Mouse (Mus musculus): ENCODE results near the gene Pigf. TPM values are rescaled to one million over a fixed set of nuclear protein-coding genes. Genes with fewer than 3 reads are reported as not detected.

Pigf gene
- polyA plus RNA-seq, 1 experiment from 2014 or later: 36.8 TPM

DNA sequence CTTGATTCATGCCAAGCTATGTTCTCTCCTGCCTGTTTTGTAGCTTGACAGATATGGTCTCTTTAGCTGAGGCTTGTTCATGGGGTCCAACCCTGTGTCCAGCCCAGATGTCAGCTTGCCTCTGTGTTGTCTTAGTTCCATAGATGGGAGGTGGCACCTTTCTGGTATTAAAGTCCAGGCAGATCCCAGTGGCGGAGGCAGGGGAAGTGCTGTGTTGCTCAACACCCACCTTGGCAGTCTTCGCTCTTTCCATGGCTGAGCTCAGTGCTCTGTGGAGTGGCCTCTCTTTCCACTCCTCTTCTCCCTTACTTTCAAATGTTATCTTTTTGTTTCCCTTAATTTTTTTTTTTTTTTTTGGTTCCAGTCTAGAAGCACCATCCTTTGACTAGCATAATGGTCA, 52.1 kb downstream of the Pigf start:
- Histone ChIP-seq H3K4me3 (no peak overlapping the region), H3K9me3 (no peaks in the 10 kb centered on the region), H3K4me1 (peaks cover 3% of the 10 kb centered on the region; the same call in 1 of the 2 replicates), H3K4me2 (replicated peaks) (no peak overlapping the region), H3K27me3 (replicated peaks) (no peaks in the 10 kb centered on the region), H3K9ac (no peak overlapping the region), H3K27ac (no peak overlapping the region), H3K36me3 (peaks cover 23% of the 10 kb centered on the region; the same call in 1 of the 2 replicates)
- WGBS: 97% methylated on average over 2 of the region's 2 CpGs
- no peak for ATAC-seq (ENCODE audit: low FRiP score, low read depth)

DNA sequence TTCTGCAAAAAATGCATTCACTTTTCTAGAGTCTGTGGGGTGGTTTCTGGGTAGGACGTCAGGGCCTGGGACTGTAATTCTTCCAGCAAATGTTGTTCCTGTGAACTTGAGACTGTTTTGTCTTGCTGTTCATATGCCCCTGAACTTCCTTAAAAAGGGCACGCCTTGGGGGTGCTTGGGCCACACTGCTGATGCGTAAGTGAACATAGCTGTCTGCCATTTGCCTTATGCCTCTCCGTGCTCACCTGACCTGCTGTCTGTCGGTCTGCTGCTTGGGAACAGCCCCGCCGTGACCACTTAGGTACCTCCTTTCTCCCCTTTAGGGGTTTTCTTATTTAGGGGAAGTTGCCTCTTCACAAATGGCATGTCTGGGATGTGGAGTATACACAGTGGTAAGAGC, 53.3 kb downstream of the Pigf start:
- H3K4me1 ChIP-seq: peaks cover 6% of the 10 kb centered on the region; the same call in 1 of the 2 replicates
- peaks cover 23% of the 10 kb centered on the region; the same call in 1 of the 2 replicates for H3K36me3 ChIP-seq
- ATAC-seq (ENCODE audit: low FRiP score, low read depth): no peak
- H3K4me2 ChIP-seq (replicated peaks): no peak overlapping the region
- 91% methylated on average over 7 of the region's 7 CpGs for WGBS
- no peaks in the 10 kb centered on the region for H3K9me3 ChIP-seq
- no peak overlapping the region for H3K4me3 ChIP-seq
- H3K27me3 ChIP-seq (replicated peaks): no peaks in the 10 kb centered on the region
- no peak overlapping the region for H3K27ac ChIP-seq
- no peak overlapping the region for H3K9ac ChIP-seq

- Histone ChIP-seq H3K9me3 (no peaks in the 10 kb centered on the region), H3K36me3 (peaks cover 23% of the 10 kb centered on the region; the same call in 1 of the 2 replicates), H3K4me1 (peaks cover 6% of the 10 kb centered on the region; the same call in 1 of the 2 replicates), H3K27ac (no peak overlapping the region), H3K27me3 (replicated peaks) (no peaks in the 10 kb centered on the region), H3K4me2 (replicated peaks) (no peak overlapping the region), H3K9ac (no peak overlapping the region), H3K4me3 (no peak overlapping the region)
- 85% methylated on average over 5 of the region's 5 CpGs for WGBS
- no peak for ATAC-seq (ENCODE audit: low FRiP score, low read depth)
Measured at GRCm38 (mm10) chr17:86971036-86971435, 54.2 kb downstream of the Pigf start.

GRCm38 (mm10) chr17:86970026-86970750, 55.0 kb downstream of the Pigf start:
- Histone ChIP-seq H3K9me3 (no peaks in the 10 kb centered on the region), H3K27ac (no peak overlapping the region), H3K4me1 (peaks cover 10% of the 10 kb centered on the region), H3K27me3 (replicated peaks) (no peaks in the 10 kb centered on the region), H3K36me3 (peaks cover 19% of the 10 kb centered on the region; the same call in 1 of the 2 replicates), H3K4me2 (replicated peaks) (no peak overlapping the region), H3K9ac (no peak overlapping the region), H3K4me3 (no peak overlapping the region)
- WGBS: 93% methylated on average over 15 of the region's 15 CpGs
- no peak for ATAC-seq (ENCODE audit: low FRiP score, low read depth)

- H3K4me3 ChIP-seq: no peak overlapping the region
- WGBS: 56% methylated on average over 5 of the region's 5 CpGs
- no peak overlapping the region for H3K9ac ChIP-seq
- no peak overlapping the region for H3K4me2 ChIP-seq (replicated peaks)
- H3K36me3 ChIP-seq: peaks cover 13% of the 10 kb centered on the region; the same call in 1 of the 2 replicates
- H3K9me3 ChIP-seq: no peaks in the 10 kb centered on the region
- peaks cover 17% of the 10 kb centered on the region for H3K4me1 ChIP-seq
- H3K27me3 ChIP-seq (replicated peaks): no peaks in the 10 kb centered on the region
- no peak for ATAC-seq (ENCODE audit: low FRiP score, low read depth)
- no peak overlapping the region for H3K27ac ChIP-seq
Measured at GRCm38 (mm10) chr17:86969582-86969981, 55.6 kb downstream of the Pigf start.

DNA sequence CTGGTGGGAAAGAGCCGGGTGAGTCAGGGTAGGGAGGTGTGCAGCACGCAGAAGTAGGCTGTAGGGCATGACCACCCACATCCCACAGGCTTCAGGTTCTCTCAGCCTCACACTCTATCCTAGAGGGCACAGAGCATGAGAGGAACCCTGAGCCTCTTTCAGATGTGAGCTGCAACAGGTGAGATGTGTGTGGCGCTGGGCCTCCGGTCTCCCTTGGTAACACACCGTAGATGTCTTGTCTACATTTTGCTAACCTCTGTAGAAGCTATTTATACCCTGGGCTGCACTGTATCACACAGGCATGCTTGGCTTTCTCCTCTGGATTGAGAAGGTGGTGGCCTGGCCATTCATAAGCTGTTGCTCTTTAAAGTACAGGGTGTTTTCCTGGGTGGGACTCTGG, 56.6 kb downstream of the Pigf start:
- no peak overlapping the region for H3K27ac ChIP-seq
- no peak overlapping the region for H3K4me3 ChIP-seq
- peaks cover 25% of the 10 kb centered on the region for H3K4me1 ChIP-seq
- H3K27me3 ChIP-seq (replicated peaks): no peaks in the 10 kb centered on the region
- no peak overlapping the region for H3K4me2 ChIP-seq (replicated peaks)
- WGBS: 96% methylated on average over 5 of the region's 5 CpGs
- no peak overlapping the region for H3K9ac ChIP-seq
- peaks cover 9% of the 10 kb centered on the region; the same call in 1 of the 2 replicates for H3K36me3 ChIP-seq
- no peaks in the 10 kb centered on the region for H3K9me3 ChIP-seq
- ATAC-seq (ENCODE audit: low FRiP score, low read depth): no peak

DNA sequence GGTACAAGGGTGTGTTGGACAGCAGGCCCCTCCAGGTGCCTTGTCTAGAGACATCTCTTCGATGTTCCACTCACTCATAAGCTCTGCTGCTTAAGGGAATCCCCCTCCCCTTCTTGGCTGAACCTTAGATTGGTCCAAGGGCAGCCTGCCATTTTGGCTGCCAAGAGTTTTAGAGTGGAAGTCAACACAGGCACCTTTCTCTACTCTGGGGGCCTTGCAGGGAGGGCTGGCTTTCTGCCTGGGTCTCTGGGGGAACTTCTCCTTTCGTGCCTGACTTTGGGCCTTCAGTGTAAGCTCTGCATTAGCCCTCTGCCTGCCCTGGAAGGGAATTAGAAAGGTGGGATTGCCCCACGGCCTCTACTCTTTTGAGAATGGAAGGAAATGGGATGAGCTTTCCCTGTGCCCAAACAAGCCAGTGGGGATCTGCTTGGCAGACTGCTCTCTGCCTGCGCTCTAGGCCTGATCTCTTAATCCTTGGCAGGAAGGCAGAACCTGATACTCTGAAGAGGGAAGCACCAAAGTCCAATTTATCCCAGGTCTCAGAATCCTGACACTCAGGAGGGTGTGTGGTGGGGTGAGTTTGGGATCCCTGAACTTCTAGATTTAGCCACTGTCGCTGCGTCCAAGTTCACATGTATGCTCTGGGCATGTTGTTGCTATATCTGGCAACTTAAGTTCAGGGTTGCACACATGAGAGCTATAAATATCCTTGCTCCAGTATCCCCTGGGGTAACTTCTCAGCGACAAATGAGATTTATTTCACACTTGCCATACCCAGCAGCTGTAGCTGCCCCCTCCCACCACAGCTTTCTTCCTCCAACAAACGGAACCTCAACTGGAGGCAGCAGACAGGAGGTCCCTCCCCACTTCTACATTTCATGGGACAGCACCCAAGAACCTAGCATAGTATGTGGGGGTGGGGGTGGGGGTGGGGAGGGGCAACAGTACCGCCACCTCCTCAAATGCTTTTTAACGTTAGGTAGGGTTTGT, 57.4 kb downstream of the Pigf start:
- Histone ChIP-seq H3K9ac (no peak overlapping the region), H3K9me3 (no peaks in the 10 kb centered on the region), H3K27ac (no peak overlapping the region), H3K36me3 (peaks cover 7% of the 10 kb centered on the region; the same call in 1 of the 2 replicates), H3K27me3 (replicated peaks) (no peaks in the 10 kb centered on the region), H3K4me3 (no peak overlapping the region), H3K4me1 (peaks cover 26% of the 10 kb centered on the region), H3K4me2 (replicated peaks) (no peak overlapping the region)
- WGBS: 78% methylated on average over 10 of the region's 10 CpGs
- ATAC-seq (ENCODE audit: low FRiP score, low read depth): no peak

DNA sequence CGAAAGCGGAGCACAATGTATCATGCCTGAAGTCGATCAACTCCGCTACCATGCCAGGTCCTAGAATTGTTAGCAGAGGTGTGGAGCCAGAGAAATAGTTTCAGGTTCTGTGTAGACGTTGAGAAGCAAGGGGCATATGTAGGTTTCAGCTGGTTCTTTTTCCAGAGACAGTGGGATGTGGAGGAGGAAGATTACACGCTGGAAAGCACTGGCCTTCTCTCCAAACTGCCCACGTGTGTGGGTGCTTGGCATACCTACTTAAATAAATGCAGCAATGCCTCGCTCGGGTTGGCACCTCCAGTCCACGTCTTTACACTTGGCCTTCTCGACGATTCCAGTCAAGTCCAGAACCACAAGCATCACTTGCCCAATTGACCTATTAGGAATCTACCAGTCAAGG, 58.2 kb downstream of the Pigf start:
- H3K4me1 ChIP-seq: peaks cover 26% of the 10 kb centered on the region
- ATAC-seq (ENCODE audit: low FRiP score, low read depth): no peak
- no peaks in the 10 kb centered on the region for H3K27me3 ChIP-seq (replicated peaks)
- H3K4me3 ChIP-seq: no peak overlapping the region
- no peak overlapping the region for H3K9ac ChIP-seq
- no peaks in the 10 kb centered on the region for H3K9me3 ChIP-seq
- no peak overlapping the region for H3K4me2 ChIP-seq (replicated peaks)
- 93% methylated on average over 12 of the region's 12 CpGs for WGBS
- peaks cover 7% of the 10 kb centered on the region; the same call in 1 of the 2 replicates for H3K36me3 ChIP-seq
- no peak overlapping the region for H3K27ac ChIP-seq

DNA sequence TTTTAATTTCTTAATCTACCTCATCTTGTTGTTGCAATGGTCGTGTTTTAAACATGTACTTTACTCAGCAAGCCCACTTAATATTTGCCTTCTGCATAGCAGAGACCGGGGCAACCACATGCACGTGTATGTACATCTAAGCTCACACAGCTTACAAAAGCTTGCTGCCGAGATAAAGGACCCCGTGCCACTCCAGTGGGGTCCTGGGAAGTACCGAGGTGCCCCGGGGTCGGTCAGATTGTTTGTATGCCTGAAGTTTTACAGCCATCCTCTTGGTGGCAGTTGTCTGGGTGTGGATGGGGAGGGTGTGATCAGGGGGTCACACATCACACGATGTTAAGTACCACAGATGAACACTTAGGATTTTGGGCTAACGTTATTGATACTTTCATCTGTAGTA, 59.2 kb downstream of the Pigf start:
- H3K27ac ChIP-seq: no peak overlapping the region
- WGBS: 83% methylated on average over 10 of the region's 10 CpGs
- H3K9ac ChIP-seq: no peak overlapping the region
- no peak for ATAC-seq (ENCODE audit: low FRiP score, low read depth)
- H3K9me3 ChIP-seq: no peaks in the 10 kb centered on the region
- H3K36me3 ChIP-seq: peaks cover 5% of the 10 kb centered on the region; the same call in 1 of the 2 replicates
- H3K4me3 ChIP-seq: no peak overlapping the region
- no peak overlapping the region for H3K4me2 ChIP-seq (replicated peaks)
- peaks cover 26% of the 10 kb centered on the region for H3K4me1 ChIP-seq
- H3K27me3 ChIP-seq (replicated peaks): no peaks in the 10 kb centered on the region

GRCm38 (mm10) chr17:86965121-86965520, 60.1 kb downstream of the Pigf start:
- Histone ChIP-seq H3K9ac (peak overlapping the region; percentile 30; the same call in 1 of the 2 replicates), H3K27ac (peak overlapping the region; percentile 43; the same call in 1 of the 2 replicates), H3K4me1 (peaks cover 26% of the 10 kb centered on the region), H3K36me3 (peaks cover 2% of the 10 kb centered on the region; the same call in 1 of the 2 replicates), H3K9me3 (no peaks in the 10 kb centered on the region), H3K4me3 (peak overlapping the region; percentile 13; the same call in 1 of the 2 replicates), H3K4me2 (replicated peaks) (peak overlapping the region; percentile 92), H3K27me3 (replicated peaks) (no peaks in the 10 kb centered on the region)
- no peak for ATAC-seq (ENCODE audit: low FRiP score, low read depth)
- WGBS: 86% methylated on average over 8 of the region's 8 CpGs

- H3K4me2 ChIP-seq (replicated peaks): peak overlapping the region; percentile 92
- peak overlapping the region; percentile 82 for H3K4me3 ChIP-seq
- WGBS: under 1% methylated on average over 10 of the region's 10 CpGs
- H3K4me1 ChIP-seq: peaks cover 26% of the 10 kb centered on the region
- H3K9ac ChIP-seq: peak overlapping the region; percentile 91
- no peaks in the 10 kb centered on the region for H3K9me3 ChIP-seq
- H3K27me3 ChIP-seq (replicated peaks): no peaks in the 10 kb centered on the region
- no peaks in the 10 kb centered on the region for H3K36me3 ChIP-seq
- ATAC-seq (ENCODE audit: low FRiP score, low read depth): peak; percentile 42
- peak overlapping the region; percentile 43; the same call in 1 of the 2 replicates for H3K27ac ChIP-seq
Measured at GRCm38 (mm10) chr17:86964502-86964901, 60.7 kb downstream of the Pigf start.

- 0% methylated on average over 6 of the region's 6 CpGs for WGBS
- no peak overlapping the region for H3K27ac ChIP-seq
- H3K4me2 ChIP-seq (replicated peaks): peak overlapping the region; percentile 92
- ATAC-seq (ENCODE audit: low FRiP score, low read depth): 0 out of 2 replicates have a peak, but pooled peaks have one; percentile 0
- no peaks in the 10 kb centered on the region for H3K36me3 ChIP-seq
- peak overlapping the region; percentile 82 for H3K4me3 ChIP-seq
- no peaks in the 10 kb centered on the region for H3K9me3 ChIP-seq
- no peaks in the 10 kb centered on the region for H3K27me3 ChIP-seq (replicated peaks)
- H3K4me1 ChIP-seq: peaks cover 26% of the 10 kb centered on the region
- peak overlapping the region; percentile 91 for H3K9ac ChIP-seq
Measured at GRCm38 (mm10) chr17:86964041-86964440, 61.2 kb downstream of the Pigf start.

All from neural tube, embryonic 12.5 days (tissue).